Mouse (Mus musculus): ENCODE measurements around the gene Macf1. TPM values are rescaled to one million over a fixed set of nuclear protein-coding genes. Genes with fewer than 3 reads are reported as not detected.

Macf1 gene
- polyA plus RNA-seq, 1 experiment: 142 TPM

GRCm38 (mm10) chr4:123460595-123461272 lies 223.4 kb downstream of the Macf1 start:
- TF ChIP-seq CTCF (IDR thresholded peaks at IDR 0.05; ENCODE audit: extremely low read depth, insufficient read depth, insufficient read length, insufficient replicate concordance) (no peak), POLR2A (IDR thresholded peaks at IDR 0.05; ENCODE audit: low read depth, low read length) (no peak)
- H3K27ac ChIP-seq (ENCODE audit: insufficient read depth, low read length): no peak overlapping the region

GRCm38 (mm10) chr4:123454871-123455640 lies 229.1 kb downstream of the Macf1 start:
- DNase-seq (ENCODE audit: low read depth in 1 of 2, low spot score in 2 of 2): no peak
- no peaks in the 10 kb centered on the region for H3K4me1 ChIP-seq (ENCODE audit: control insufficient read depth, insufficient read depth, insufficient read length)
- H3K4me3 ChIP-seq (ENCODE audit: extremely low read depth, insufficient read depth, insufficient read length): no peak overlapping the region
- H3K27me3 ChIP-seq (ENCODE audit: control insufficient read depth, insufficient read depth, low read length): no peaks in the 10 kb centered on the region
- 90% methylated on average over 7 of the region's 7 CpGs for WGBS
- TF ChIP-seq POLR2A (IDR thresholded peaks at IDR 0.05; ENCODE audit: low read depth, low read length): no peak
- TF ChIP-seq CTCF (IDR thresholded peaks at IDR 0.05; ENCODE audit: extremely low read depth, insufficient read depth, insufficient read length, insufficient replicate concordance): no peak
- peaks cover 64% of the 10 kb centered on the region for H3K36me3 ChIP-seq (ENCODE audit: control insufficient read depth, insufficient read depth, low read length)
- H3K27ac ChIP-seq (ENCODE audit: insufficient read depth, low read length): no peak overlapping the region

More at GRCm38 (mm10) chr4:123460595-123461272, 223.4 kb downstream of the Macf1 start:
- no peaks in the 10 kb centered on the region for H3K27me3 ChIP-seq (ENCODE audit: control insufficient read depth, insufficient read depth, low read length)
- 89% methylated on average over 8 of the region's 8 CpGs for WGBS
- no peaks in the 10 kb centered on the region for H3K4me1 ChIP-seq (ENCODE audit: control insufficient read depth, insufficient read depth, insufficient read length)
- H3K36me3 ChIP-seq (ENCODE audit: control insufficient read depth, insufficient read depth, low read length): peaks cover 69% of the 10 kb centered on the region
- no peak overlapping the region for H3K4me3 ChIP-seq (ENCODE audit: extremely low read depth, insufficient read depth, insufficient read length)
- DNase-seq (ENCODE audit: low read depth in 1 of 2, low spot score in 2 of 2): no peak

GRCm38 (mm10) chr4:123453729-123454128 lies 230.4 kb downstream of the Macf1 start:
- Histone ChIP-seq H3K27me3 (ENCODE audit: control insufficient read depth, insufficient read depth, low read length) (no peaks in the 10 kb centered on the region), H3K4me3 (ENCODE audit: extremely low read depth, insufficient read depth, insufficient read length) (no peak overlapping the region), H3K4me1 (ENCODE audit: control insufficient read depth, insufficient read depth, insufficient read length) (no peaks in the 10 kb centered on the region), H3K27ac (ENCODE audit: insufficient read depth, low read length) (no peak overlapping the region), H3K36me3 (ENCODE audit: control insufficient read depth, insufficient read depth, low read length) (peaks cover 65% of the 10 kb centered on the region)
- DNase-seq (ENCODE audit: low read depth in 1 of 2, low spot score in 2 of 2): no peak
- 95% methylated on average over 1 of the region's 1 CpGs for WGBS
- TF ChIP-seq POLR2A (IDR thresholded peaks at IDR 0.05; ENCODE audit: low read depth, low read length): no peak
- no peak for TF ChIP-seq CTCF (IDR thresholded peaks at IDR 0.05; ENCODE audit: extremely low read depth, insufficient read depth, insufficient read length, insufficient replicate concordance)

- Histone ChIP-seq H3K4me1 (ENCODE audit: control insufficient read depth, insufficient read depth, insufficient read length) (no peaks in the 10 kb centered on the region), H3K27me3 (ENCODE audit: control insufficient read depth, insufficient read depth, low read length) (no peaks in the 10 kb centered on the region), H3K27ac (ENCODE audit: insufficient read depth, low read length) (no peak overlapping the region), H3K4me3 (ENCODE audit: extremely low read depth, insufficient read depth, insufficient read length) (no peak overlapping the region), H3K36me3 (ENCODE audit: control insufficient read depth, insufficient read depth, low read length) (peaks cover 69% of the 10 kb centered on the region)
- TF ChIP-seq CTCF (IDR thresholded peaks at IDR 0.05; ENCODE audit: extremely low read depth, insufficient read depth, insufficient read length, insufficient replicate concordance) (no peak), POLR2A (IDR thresholded peaks at IDR 0.05; ENCODE audit: low read depth, low read length) (no peak)
- 89% methylated on average over 3 of the region's 3 CpGs for whole genome bisulfite sequencing
- DNase-seq (ENCODE audit: low read depth in 1 of 2, low spot score in 2 of 2): no peak
These were observed 232.2 kb downstream of the Macf1 start for GRCm38 (mm10) chr4:123451991-123452390.

- H3K4me3 ChIP-seq (ENCODE audit: extremely low read depth, insufficient read depth, insufficient read length): no peak overlapping the region
- TF ChIP-seq CTCF (IDR thresholded peaks at IDR 0.05; ENCODE audit: extremely low read depth, insufficient read depth, insufficient read length, insufficient replicate concordance) (no peak), POLR2A (IDR thresholded peaks at IDR 0.05; ENCODE audit: low read depth, low read length) (no peak)
- no peak overlapping the region for H3K27ac ChIP-seq (ENCODE audit: insufficient read depth, low read length)
- no peak for DNase-seq (ENCODE audit: low read depth in 1 of 2, low spot score in 2 of 2)
- H3K4me1 ChIP-seq (ENCODE audit: control insufficient read depth, insufficient read depth, insufficient read length): no peaks in the 10 kb centered on the region
- peaks cover 62% of the 10 kb centered on the region for H3K36me3 ChIP-seq (ENCODE audit: control insufficient read depth, insufficient read depth, low read length)
- no peaks in the 10 kb centered on the region for H3K27me3 ChIP-seq (ENCODE audit: control insufficient read depth, insufficient read depth, low read length)
These were observed 234.9 kb downstream of the Macf1 start for GRCm38 (mm10) chr4:123449304-123449703.

GRCm38 (mm10) chr4:123448015-123448414 lies 236.1 kb downstream of the Macf1 start:
- no peak for TF ChIP-seq CTCF (IDR thresholded peaks at IDR 0.05; ENCODE audit: extremely low read depth, insufficient read depth, insufficient read length, insufficient replicate concordance)
- no peak for TF ChIP-seq POLR2A (IDR thresholded peaks at IDR 0.05; ENCODE audit: low read depth, low read length)
- WGBS: 95% methylated on average over 2 of the region's 2 CpGs
- no peaks in the 10 kb centered on the region for H3K4me1 ChIP-seq (ENCODE audit: control insufficient read depth, insufficient read depth, insufficient read length)
- DNase-seq (ENCODE audit: low read depth in 1 of 2, low spot score in 2 of 2): no peak
- no peak overlapping the region for H3K27ac ChIP-seq (ENCODE audit: insufficient read depth, low read length)
- H3K4me3 ChIP-seq (ENCODE audit: extremely low read depth, insufficient read depth, insufficient read length): no peak overlapping the region
- H3K27me3 ChIP-seq (ENCODE audit: control insufficient read depth, insufficient read depth, low read length): no peaks in the 10 kb centered on the region
- H3K36me3 ChIP-seq (ENCODE audit: control insufficient read depth, insufficient read depth, low read length): peaks cover 63% of the 10 kb centered on the region

- no peak for DNase-seq (ENCODE audit: low read depth in 1 of 2, low spot score in 2 of 2)
- Histone ChIP-seq H3K4me3 (ENCODE audit: extremely low read depth, insufficient read depth, insufficient read length) (no peak overlapping the region), H3K36me3 (ENCODE audit: control insufficient read depth, insufficient read depth, low read length) (peaks cover 57% of the 10 kb centered on the region), H3K27ac (ENCODE audit: insufficient read depth, low read length) (no peak overlapping the region), H3K27me3 (ENCODE audit: control insufficient read depth, insufficient read depth, low read length) (no peaks in the 10 kb centered on the region), H3K4me1 (ENCODE audit: control insufficient read depth, insufficient read depth, insufficient read length) (no peaks in the 10 kb centered on the region)
- TF ChIP-seq POLR2A (IDR thresholded peaks at IDR 0.05; ENCODE audit: low read depth, low read length) (no peak), CTCF (IDR thresholded peaks at IDR 0.05; ENCODE audit: extremely low read depth, insufficient read depth, insufficient read length, insufficient replicate concordance) (no peak)
- 77% methylated on average over 3 of the region's 3 CpGs for WGBS
These were observed 236.9 kb downstream of the Macf1 start for GRCm38 (mm10) chr4:123447251-123447650.
